Mouse (Mus musculus) cerebellum, postnatal 4 days (tissue): ENCODE data around the gene 4921536K21Rik.
"Not testable (repeated sequence)": the region's sequence is repeated elsewhere in the genome, so short reads cannot be mapped to it uniquely, and the experiment has no call there.

Experiments
- DNase-seq, 2 experiments: peaks; one replicate each; pipeline ENCODE4 v3.0.0; 2022; ENCODE audit warnings: low spot score in 2 of 2, mixed read lengths in 1 of 2

4921536K21Rik gene

DNA sequence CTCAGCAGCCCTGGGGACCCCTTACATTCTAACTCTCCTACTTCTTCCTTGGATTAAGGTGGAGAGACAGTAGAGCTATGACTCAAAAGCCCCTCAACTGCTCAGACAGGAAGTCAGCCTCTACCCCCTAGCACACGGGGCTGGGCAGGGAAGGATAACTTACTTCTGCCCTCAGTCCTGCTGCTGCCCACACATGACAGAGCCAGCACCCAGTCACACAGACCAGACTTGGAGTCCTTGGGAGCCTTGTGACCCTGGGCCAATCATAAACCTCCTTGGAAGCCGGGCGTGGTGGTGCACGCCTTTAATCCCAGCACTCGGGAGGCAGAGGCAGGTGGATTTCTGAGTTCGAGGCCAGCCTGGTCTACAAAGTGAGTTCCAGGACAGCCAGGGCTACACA is 16.5 kb upstream of the 4921536K21Rik start:
- not testable (repeated sequence) for DNase-seq

DNA sequence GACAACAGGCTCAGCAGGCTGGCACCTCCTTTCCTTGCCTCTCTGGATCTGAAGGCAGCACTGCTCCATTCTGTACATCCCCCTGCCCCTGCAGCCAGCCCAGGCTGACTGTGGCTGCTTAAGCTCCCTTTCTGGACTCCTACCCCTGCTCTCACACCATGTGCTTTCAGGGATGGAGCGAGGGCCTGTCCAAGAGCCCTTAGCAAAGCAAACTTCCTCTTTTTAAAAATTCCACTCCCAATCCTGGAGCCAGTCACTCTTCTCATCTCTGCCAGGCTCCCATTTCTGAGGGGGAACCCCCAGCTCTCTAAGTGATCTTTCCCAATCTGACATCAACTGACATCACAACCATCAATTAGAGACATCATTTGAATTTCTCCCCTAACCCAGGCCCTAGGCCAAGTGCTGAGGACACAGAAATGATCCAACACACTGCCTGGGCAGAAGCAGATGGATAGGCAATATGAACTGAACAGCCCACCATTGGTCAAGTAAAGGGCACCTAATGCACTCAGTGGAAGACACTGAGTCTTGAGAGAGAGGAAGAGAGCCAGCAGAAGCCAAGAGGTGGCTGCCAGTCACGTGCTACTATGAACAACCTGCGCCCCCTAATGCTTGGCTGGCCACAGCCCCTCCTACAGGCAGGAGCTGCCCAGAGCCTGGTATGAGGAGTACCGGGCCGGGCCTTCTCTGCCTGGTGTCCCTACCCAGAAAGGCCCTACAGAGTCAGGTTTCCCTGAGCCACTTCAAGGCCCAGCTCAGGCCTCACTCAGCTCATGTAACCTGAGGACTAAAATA is 15.8 kb upstream of the 4921536K21Rik start:
- no peak for DNase-seq

DNA sequence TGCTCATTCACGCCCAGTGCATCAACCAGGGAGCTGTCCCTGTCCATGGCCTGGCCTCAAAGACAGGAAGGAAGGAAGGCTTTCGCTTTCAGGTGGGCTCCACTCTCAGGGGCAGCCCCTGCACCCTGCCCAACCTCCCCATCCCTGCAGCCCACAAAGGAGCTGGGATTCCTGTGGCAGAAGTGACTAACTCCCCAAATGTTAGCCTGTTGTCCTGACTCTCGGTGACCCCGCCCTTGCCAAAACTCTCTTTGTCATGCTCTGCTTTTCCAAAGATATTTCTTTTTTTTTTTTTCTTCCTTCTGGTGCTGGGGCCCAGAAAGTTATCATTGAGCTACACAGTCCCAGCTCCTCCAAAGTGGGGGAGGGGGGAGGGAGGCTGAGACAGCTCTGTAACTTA is 14.3 kb upstream of the 4921536K21Rik start:
- DNase-seq, result no peak

DNA sequence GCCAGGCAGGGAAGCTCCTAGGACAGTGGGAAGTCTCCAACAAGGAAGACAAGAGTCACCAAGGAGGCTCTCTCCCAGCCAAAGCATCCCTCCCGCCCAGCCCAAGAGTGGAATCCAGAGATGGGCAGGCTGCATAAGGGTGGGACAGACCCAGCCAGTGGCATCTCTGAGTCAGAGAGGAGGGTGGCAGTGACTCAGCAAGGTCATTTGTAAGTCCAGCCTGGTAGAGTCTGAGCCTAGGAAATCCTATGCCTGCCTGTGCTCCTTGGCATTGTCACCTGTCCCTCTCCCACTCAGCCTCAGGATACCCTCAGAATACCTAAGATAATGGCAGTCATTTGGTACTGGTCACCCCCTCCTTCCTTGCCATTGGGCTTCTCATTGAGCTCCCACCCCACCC is 10.5 kb upstream of the 4921536K21Rik start:
- no peak for DNase-seq

DNA sequence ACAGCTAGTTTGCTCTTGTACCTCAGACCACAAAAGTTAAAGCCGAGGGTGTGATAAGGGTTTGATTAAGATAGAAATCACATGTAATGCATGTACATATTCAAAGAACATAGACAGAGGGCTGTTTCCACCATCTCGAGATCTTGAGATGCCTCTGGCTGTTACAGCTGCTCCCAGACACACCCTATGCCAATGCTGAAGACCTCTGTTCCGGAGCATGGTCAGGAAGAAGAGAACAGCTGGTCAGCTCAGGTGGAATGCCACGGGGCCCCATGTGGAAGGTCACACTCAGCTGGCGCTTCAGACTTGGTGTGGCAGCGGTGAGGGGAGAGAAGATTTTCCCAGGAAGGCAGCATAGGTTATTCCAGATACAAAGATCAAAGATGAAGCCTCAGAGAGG is 9.8 kb upstream of the 4921536K21Rik start:
- no peak for DNase-seq

DNA sequence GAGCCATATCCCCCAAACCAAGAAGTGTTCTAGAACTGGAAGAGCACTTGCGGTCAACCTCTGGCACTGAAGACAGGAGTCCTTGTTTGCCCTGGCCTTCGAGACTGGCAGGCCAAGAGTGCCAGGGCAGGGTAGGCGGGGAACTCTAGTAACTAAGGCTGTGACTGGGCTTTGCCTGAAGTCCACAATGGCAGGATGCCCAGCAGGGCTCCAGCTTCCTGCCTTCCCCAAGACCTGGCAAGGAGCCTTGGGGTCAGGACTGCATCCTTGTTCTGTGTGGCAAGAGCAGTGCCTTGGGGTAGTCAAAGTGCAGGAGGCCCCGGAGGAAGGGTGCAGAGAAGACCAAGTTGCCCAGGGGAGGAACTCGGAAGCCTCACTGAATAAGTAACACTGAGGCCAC is 8.1 kb upstream of the 4921536K21Rik start:
- peak; percentile 19 to 50 for DNase-seq

DNA sequence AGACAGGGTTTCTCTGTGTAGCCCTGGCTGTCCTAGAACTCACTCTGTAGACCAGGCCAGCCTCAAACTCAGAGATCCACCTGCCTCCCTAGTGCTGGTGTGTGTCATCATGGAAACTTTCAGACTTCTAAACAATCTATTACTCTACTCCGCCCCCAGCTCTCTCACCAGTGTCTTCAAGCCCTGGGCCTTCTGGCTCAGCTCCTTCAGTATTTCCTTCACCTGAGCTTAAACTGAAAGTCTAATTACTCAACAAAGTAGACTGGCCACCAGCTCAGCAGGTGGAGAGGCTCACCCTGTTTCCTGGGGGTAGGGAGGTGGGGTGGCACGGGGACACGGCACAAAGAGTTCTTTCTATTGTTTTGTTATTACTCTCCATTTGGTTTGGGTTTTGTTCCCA is 7.6 kb upstream of the 4921536K21Rik start:
- DNase-seq, result no peak

DNA sequence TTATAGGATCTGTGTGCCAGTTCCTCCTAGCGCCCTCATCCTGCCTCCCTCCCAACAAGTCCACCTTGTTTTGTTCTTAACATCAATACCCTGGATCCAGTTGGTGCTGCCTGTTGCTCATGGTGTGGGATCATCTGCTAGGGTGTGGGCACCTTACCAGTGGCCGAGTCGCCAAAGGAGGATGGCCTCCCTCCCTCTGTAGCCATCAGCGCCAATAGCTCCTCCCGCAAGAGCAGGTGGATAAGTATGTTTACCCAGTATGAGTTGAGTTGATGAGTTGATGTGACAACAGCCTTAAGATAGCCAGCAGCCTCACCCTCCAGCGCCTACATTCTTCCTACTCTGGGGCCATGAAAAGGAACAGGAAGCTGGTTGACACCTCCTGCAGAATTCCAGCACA is 5.4 kb upstream of the 4921536K21Rik start:
- DNase-seq, result no peak

DNA sequence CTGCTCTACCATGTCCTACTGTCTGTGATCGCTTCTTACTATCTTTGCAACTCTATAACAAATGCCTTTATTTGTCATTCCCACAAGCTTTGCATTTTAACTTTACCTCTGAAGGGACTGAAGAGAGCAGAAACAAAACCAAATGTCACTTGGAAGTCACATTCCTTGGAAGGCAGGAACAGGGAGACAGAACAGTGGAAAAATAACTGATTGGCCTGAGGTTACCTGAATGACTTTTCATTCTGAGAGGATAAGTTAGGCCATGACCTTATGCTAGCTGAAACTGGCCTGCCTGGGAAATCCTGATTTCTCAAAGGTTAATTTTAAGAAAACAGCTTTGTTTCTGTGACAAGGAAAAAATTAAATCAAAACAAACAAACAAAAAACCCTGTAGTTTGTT is 1.0 kb upstream of the 4921536K21Rik start:
- DNase-seq, result no peak

DNA sequence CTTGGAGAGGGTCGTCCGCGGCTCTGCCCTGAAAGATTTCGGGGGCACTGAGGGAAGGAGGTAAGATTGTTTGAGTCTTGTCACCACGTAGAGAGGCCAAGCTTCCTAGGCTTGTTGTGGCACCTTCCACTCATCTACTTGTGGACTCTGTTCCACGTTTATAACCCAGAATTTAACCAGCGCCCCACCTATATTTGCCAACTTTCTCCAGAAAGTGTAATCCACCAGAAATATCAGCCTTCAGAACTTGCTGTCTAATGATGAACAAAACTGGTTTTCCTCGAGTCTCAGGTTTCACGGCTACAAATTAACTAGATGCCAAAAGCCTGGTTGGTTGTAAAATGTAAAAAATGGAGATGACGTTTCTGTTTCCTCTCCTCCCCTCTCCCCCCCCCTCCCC is 560 bp upstream of the 4921536K21Rik start:
- DNase-seq, result no peak

DNA sequence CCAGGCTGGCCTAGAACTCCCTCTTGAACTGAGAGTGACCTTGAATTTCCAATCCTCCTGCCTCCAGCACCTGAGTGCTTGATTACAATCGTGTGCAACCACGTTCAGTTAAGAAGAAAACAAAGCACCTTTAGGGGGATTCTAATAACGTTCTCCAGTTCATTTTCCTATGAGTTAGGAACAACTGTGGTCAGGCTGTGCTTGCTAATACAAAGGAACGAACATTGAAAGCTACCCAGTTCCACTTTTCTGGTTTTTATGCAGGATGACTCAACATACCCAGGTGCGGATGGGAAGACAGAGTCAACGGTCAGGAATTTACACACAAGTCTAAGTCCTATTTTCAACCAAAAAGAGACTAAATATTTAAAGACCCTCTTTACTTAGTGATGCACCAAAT is 928 bp downstream of the 4921536K21Rik start:
- DNase-seq, result no peak

DNA sequence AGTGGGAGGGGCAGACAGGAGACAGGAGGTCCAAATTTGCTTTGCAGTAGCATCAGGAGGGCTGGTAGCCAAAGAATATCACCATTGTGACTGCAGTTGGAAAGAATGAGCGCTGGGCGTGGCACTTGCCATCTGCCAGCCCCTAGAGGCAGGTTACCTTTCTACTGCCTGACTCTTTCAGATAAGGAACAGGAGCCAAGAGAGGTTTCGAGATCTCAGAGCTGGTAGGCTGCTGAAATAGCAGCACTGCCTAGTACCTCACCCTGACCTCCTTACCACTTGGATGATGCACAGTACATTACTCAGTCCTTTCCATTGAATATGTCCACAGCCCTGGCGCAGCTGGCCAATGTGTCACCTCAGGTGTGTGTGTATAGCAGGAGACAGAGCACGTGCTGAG is 7.6 kb downstream of the 4921536K21Rik start:
- DNase-seq, result no peak

DNA sequence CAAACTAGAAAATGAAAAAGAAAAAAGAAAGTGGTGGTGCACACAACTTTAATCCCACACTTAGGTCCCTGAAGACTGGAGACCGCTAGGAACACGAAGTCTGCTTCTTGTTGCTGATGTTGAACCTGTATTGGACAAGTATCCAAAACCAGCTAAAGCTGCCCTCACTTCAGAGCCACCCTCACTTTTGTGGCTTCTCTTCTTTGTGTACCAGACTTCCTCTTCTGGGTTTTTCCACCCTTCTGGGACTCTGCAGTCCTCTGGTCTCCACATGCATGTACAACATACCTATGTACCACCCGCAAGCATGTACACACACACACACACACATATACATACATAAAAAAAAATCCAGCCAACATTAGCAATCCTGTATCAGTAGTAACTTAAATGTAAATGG is 11.2 kb downstream of the 4921536K21Rik start:
- DNase-seq, result no peak

DNA sequence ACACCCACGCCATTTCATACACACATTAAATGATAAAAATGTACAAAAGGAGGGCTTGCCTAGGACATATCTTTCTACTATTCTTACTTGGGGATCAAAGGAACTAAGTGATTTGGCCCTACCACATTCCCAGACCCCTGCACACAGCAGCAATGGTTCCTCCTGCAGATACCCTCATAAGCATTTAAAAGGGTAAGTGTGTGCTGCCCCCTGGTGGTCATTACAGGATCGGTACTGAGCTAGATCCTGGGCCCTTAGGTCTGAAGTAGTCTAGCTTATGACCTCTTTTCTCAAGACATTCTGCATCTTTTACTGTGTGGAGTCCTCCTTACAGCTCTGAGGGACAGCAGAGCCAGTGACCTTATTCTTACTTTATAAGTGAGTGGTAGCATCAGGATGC is 15.1 kb downstream of the 4921536K21Rik start:
- peak in 1 of 2 experiments; percentile 78 for DNase-seq

DNA sequence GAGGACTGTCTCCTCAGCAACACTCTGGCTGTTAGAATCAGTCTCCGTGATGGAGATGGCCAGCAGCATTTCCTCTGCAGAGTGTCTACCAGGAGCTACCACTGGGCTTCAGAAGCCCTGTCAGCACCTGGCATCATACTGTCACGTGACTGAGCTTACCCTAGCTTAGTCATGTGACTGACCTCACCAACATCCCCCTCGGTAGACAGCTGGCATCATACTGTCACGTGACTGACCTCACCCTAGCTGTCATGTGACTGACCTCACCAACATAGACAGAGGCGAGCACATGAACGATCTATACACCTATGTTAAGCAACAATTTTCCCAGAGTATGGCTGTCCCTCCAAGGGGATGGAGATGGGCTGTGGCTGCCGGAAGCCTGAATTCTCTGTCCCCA is 16.2 kb downstream of the 4921536K21Rik start:
- no peak for DNase-seq

DNA sequence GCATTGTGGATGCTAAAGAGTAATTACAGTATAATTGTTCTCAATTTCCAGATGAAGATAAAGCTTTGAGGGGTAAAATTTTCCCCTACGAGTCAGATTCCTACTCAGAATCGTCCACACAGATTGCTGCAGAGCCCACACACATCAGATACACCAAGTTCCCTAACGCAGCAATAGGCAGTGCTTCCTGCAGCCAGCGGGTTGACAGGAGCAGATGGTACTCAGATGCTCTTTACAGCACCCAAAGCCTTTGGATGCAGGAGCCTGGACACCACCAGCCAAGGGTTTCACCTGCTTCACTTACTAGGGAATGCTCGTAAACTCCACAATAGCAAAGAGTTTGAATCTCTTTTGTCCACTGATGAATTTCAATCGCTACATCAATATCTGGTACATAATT is 18.5 kb downstream of the 4921536K21Rik start:
- no peak for DNase-seq

DNA sequence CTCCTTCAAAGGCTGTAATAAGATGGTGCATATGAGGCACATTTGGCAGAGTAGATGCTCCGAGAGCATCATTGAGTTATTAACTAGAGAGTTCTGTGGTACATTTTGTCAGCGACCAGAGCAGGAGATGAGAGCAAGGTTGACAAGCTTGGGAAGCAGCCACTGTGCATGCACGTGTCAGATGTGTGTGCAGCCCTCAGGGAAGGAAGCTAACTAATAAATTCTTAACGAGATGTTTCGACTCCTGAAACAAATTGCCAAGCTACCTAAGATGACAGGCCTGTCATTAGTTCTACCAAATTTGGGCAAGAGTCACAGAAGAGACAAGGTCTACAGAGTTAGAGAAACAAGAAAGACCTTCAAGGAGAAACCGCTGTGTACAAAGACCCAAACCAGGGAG is 30.6 kb downstream of the 4921536K21Rik start:
- no peak for DNase-seq

DNA sequence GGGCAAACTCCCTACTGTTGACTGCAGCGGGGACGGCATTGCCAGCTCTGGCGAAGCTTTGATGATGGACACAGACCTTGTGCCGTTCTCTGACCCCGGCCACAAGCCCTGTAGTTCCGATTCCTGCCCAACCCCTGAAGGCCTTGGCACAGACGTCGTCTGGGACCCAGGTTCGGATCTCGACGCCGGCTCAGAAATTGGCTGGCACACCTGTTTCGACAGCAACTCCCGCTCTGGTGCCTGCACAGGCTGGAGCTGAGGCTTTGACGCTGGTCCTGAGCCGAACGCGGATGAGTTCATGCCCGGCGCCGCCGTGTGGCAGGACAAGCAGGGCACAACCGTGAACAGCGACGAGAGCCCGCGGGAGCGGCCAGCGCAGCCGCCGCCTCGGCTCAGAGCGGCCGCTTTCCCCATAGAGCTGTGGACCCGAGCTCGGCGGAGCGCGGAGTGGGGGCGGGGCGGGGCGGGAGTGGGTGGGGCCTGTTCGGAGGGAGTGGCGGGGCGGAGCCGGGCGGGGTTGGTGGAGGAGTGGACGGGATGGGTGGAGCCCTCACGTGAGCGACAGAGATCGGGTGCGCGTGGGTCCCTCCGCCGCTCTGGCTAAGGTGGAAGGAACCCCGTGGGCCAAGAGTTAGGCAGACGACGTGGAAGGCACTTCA is 31.3 kb downstream of the 4921536K21Rik start, which contains the start of gene Osbp2:
Gene Osbp2 (minus strand): TSS at position 450 of the 659 bp plus-strand sequence.
- DNase-seq, result peak; percentile 46 to 81

DNA sequence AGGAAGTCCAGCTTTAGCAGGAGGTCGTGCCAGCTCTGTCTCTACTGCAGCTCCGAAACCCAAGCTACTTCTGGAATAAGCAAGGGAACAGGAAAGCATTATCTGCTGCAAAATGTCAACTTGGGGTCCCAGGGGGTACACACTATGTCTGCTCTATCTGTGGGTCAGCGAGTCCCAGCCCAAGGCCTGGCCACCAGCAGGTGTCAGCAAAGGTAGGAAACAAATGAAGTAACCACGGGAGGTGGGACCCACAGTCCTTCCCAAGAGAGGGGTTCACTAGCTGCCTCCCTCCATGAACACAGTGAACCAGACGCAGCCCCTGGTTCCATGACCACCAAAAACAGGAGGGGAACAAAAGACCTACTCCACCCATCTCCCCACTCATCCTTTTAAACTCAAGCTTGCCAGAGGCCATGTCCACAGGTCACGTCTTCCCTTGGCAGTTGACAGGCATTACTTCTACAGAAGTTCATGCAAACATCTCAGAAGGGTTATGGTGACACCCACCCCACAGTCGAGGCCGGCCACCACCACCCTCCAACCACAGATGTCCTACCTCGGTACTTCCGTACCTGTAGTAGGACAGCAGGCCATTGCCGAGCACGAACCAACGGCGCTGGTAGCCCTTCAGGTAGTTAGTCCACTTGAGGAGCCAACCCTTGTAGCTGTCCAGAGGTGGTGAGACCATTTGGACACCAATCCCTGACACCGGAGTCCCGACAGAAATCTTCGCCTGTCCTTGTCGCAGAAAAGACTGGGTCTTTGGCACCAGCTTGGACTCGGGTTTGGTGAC is 32.0 kb downstream of the 4921536K21Rik start:
- no peak for DNase-seq

DNA sequence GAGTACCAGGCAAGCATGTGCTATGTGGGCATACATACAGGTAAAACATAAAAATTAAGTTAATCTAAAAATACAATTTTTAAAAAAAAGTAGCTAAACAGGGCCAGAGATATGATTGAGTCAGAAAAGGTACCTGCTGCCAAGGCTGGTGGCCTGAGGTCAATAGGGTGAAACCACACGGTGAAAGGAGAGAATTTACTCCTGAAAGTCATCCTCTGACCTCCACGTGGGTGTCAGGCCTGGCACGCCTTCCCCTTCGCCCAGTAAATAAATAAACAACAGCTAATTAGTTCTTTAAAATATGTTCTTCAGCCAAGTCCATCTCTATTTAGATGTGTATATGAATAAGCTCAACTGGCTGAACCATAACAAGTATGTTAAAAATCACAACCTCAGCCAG is 34.5 kb downstream of the 4921536K21Rik start:
- DNase-seq, result no peak

DNA sequence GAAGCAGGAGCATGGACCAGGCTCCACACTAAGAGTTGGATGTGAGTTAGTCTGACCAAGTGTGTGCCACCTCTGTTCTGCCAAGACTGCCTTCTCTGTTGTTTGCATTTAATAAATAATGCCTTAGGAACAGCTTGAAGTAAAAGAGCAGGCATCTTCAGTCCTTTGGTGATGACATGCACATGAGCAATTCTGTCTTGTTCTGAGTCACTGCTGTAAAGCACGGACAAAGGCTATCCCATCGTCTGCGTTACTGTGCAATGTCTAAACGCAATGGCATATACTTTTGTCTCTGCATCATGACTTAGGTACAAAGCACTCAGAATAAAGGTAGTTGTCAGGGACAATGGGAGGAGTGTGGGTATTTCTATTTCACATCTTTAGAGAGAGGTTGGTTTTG is 35.1 kb downstream of the 4921536K21Rik start:
- no peak for DNase-seq

DNA sequence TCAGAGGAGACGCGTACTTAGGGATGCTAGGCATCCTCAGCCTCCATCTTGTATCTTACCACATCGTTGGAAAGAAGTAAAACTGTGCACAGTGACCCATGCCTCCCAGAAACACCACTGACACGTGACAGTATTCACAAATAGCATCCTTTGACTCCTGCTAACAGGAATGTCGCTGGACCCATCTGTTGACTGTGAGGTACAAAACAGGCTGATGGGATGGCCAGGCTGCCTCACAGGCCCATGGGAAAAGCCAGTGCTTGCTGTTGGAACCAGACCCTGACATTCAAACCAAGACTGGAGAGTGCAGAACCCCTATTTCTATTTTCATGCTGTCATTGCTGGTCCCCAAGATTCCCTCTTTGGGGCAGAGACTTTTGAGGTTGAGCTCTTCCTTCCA is 37.0 kb downstream of the 4921536K21Rik start:
- no peak for DNase-seq

DNA sequence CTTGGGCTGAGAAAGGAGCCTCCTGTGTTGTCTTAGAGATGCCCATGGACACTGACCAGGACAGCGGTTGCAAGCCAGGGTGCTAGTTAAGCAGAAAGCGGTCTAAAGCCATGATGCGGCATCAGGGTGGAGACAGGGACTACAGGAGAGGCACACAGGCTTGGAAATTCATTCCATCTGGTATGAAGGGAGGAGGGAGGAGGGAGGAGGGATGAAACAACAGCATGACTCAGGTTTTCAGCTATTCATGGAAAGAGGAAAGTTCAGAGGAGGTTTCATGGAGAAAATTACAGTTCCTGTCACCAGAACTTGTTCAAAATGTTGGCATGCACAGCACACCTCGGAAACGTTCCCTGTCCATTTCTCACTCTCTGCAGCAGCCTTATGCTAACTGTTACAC is 39.1 kb downstream of the 4921536K21Rik start:
- no peak for DNase-seq
